Mouse (Mus musculus) stomach, embryonic 14.5 days (tissue): ENCODE measurements at regions not wholly inside any gene's neighbourhood (a gene's known extent, or its start where the extent isn't known, plus 50 kb on each side); places are given as distances from the start of the nearest gene placed in this dataset.

Experiments
- ATAC-seq: fragments of 200-750 bp; cut with Nextera tagmentation; 2 replicates; pipeline ENCODE4 v1.8.0; 2017; ENCODE audit warnings: low read depth, moderate TSS enrichment; ENCODE audit not compliant: insufficient number of reproducible peaks, insufficient read depth, low FRiP score
- H3K27ac ChIP-seq: fragments of 300-500 bp; sonication (generic); 2 replicates; pipeline ENCODE4 v1.5.1; 2014; ENCODE audit warnings: mild to moderate bottlenecking, low read length, moderate library complexity, mixed read lengths
- H3K27me3 ChIP-seq: fragments of 300-500 bp; sonication (generic); 2 replicates; pipeline ENCODE4 v1.6.1; 2014; ENCODE audit warnings: low read length, control low read depth, mixed read lengths; ENCODE audit not compliant: control insufficient read depth, insufficient read depth
- H3K36me3 ChIP-seq: fragments of 300-500 bp; sonication (generic); 2 replicates; pipeline ENCODE4 v1.6.1; 2014; ENCODE audit warnings: mild to moderate bottlenecking, control low read depth, low read length, moderate library complexity, mixed read lengths; ENCODE audit not compliant: control insufficient read depth, insufficient read depth
- H3K4me1 ChIP-seq: fragments of 300-500 bp; sonication (generic); 2 replicates; pipeline ENCODE4 v1.6.1; 2014; ENCODE audit warnings: low read length, control low read depth, mixed read lengths; ENCODE audit not compliant: control insufficient read depth, insufficient read depth
- H3K4me2 ChIP-seq: fragments of 300-500 bp; sonication (generic); replicated peaks from 2 replicates; pipeline ENCODE4 v1.6.1; 2014; ENCODE audit warnings: low read depth, low read length, control low read depth
- H3K4me3 ChIP-seq: fragments of 300-500 bp; sonication (generic); 2 replicates; pipeline ENCODE4 v1.5.1; 2014; ENCODE audit warnings: low read depth, low read length, control low read depth
- H3K9ac ChIP-seq: fragments of 300-500 bp; sonication (generic); replicated peaks from 2 replicates; pipeline ENCODE4 v1.6.1; 2014; ENCODE audit warnings: low read depth, mild to moderate bottlenecking, control low read depth, low read length, moderate library complexity, mixed read lengths
- H3K9me3 ChIP-seq: fragments of 300-500 bp; sonication (generic); 2 replicates; pipeline ENCODE4 v1.6.1; 2016; ENCODE audit warnings: low read depth, low read length, control low read depth; ENCODE audit not compliant: control insufficient read depth
- WGBS: fragments of 180-500 bp; shearing (Covaris S2); extraction: QIAGEN DNeasy Blood & Tissue Kit; methylation state at CpG from one replicate; pipeline ENCODE4 v1.1.7; 2014; 5-methylcytosine and 5-hydroxymethylcytosine counted together

- no peak overlapping the region for H3K27ac ChIP-seq
- WGBS: 46% methylated on average over 7 of the region's 7 CpGs
- H3K36me3 ChIP-seq: no peaks in the 10 kb centered on the region
These were observed 139.3 kb downstream of the Gm19410 start for GRCm38 (mm10) chr8:35904711-35905450.

GRCm38 (mm10) chr8:35907998-35908397, 142.4 kb downstream of the Gm19410 start:
- Histone ChIP-seq H3K27ac (no peak overlapping the region), H3K36me3 (no peaks in the 10 kb centered on the region), H3K27me3 (no peaks in the 10 kb centered on the region), H3K9me3 (no peaks in the 10 kb centered on the region), H3K4me3 (no peak overlapping the region), H3K9ac (no peak overlapping the region), H3K4me1 (no peaks in the 10 kb centered on the region), H3K4me2 (no peak overlapping the region)
- WGBS: 86% methylated on average over 2 of the region's 2 CpGs
- no peak for ATAC-seq

More at GRCm38 (mm10) chr8:35904711-35905450, 139.3 kb downstream of the Gm19410 start:
- no peak overlapping the region for H3K4me3 ChIP-seq
- H3K4me2 ChIP-seq: no peak overlapping the region
- no peak for ATAC-seq
- H3K9me3 ChIP-seq: no peaks in the 10 kb centered on the region
- H3K9ac ChIP-seq: no peak overlapping the region
- no peaks in the 10 kb centered on the region for H3K4me1 ChIP-seq
- no peaks in the 10 kb centered on the region for H3K27me3 ChIP-seq

GRCm38 (mm10) chr8:35912264-35912663, 146.7 kb downstream of the Gm19410 start:
- Histone ChIP-seq H3K27ac (no peak overlapping the region), H3K36me3 (no peaks in the 10 kb centered on the region), H3K9ac (no peak overlapping the region), H3K4me3 (no peak overlapping the region), H3K9me3 (no peaks in the 10 kb centered on the region), H3K27me3 (no peaks in the 10 kb centered on the region), H3K4me2 (no peak overlapping the region), H3K4me1 (peaks cover 7% of the 10 kb centered on the region)
- ATAC-seq: peak; percentile 26; the same call in 1 of the 2 replicates
- 63% methylated on average over 9 of the region's 9 CpGs for WGBS

- Histone ChIP-seq H3K36me3 (no peaks in the 10 kb centered on the region), H3K9ac (no peak overlapping the region), H3K4me2 (no peak overlapping the region), H3K4me1 (peaks cover 10% of the 10 kb centered on the region), H3K4me3 (no peak overlapping the region), H3K27ac (no peak overlapping the region; the same call in 1 of the 2 replicates), H3K9me3 (no peaks in the 10 kb centered on the region), H3K27me3 (no peaks in the 10 kb centered on the region)
- peak; percentile 53; the same call in 1 of the 2 replicates for ATAC-seq
- 28% methylated on average over 10 of the region's 10 CpGs for WGBS
These were observed 150.4 kb downstream of the Gm19410 start for GRCm38 (mm10) chr8:35915878-35916518.

GRCm38 (mm10) chr8:35917573-35917972, 152.0 kb downstream of the Gm19410 start:
- ATAC-seq: no peak
- H3K36me3 ChIP-seq: no peaks in the 10 kb centered on the region

GRCm38 (mm10) chr8:35919451-35919850, 153.9 kb downstream of the Gm19410 start:
- WGBS: 65% methylated on average over 6 of the region's 6 CpGs
- no peak overlapping the region for H3K4me2 ChIP-seq
- H3K9ac ChIP-seq: no peak overlapping the region
- H3K36me3 ChIP-seq: no peaks in the 10 kb centered on the region
- H3K27me3 ChIP-seq: no peaks in the 10 kb centered on the region
- peaks cover 10% of the 10 kb centered on the region for H3K4me1 ChIP-seq
- ATAC-seq: no peak
- no peaks in the 10 kb centered on the region for H3K9me3 ChIP-seq
- H3K27ac ChIP-seq: no peak overlapping the region
- no peak overlapping the region for H3K4me3 ChIP-seq

More at GRCm38 (mm10) chr8:35917573-35917972, 152.0 kb downstream of the Gm19410 start:
- H3K27ac ChIP-seq: no peak overlapping the region
- H3K9ac ChIP-seq: no peak overlapping the region
- no peak overlapping the region for H3K4me2 ChIP-seq
- no peaks in the 10 kb centered on the region for H3K27me3 ChIP-seq
- peaks cover 10% of the 10 kb centered on the region for H3K4me1 ChIP-seq
- WGBS: 69% methylated on average over 3 of the region's 3 CpGs
- no peak overlapping the region for H3K4me3 ChIP-seq
- no peaks in the 10 kb centered on the region for H3K9me3 ChIP-seq

GRCm38 (mm10) chr8:35919859-35920675, 154.5 kb downstream of the Gm19410 start:
- no peak overlapping the region for H3K27ac ChIP-seq
- peaks cover 10% of the 10 kb centered on the region for H3K4me1 ChIP-seq
- H3K36me3 ChIP-seq: no peaks in the 10 kb centered on the region
- no peak overlapping the region for H3K4me3 ChIP-seq
- WGBS: 24% methylated on average over 8 of the region's 8 CpGs
- no peak for ATAC-seq
- H3K9me3 ChIP-seq: no peaks in the 10 kb centered on the region
- H3K9ac ChIP-seq: no peak overlapping the region
- no peak overlapping the region for H3K4me2 ChIP-seq
- no peaks in the 10 kb centered on the region for H3K27me3 ChIP-seq

- H3K4me1 ChIP-seq: peaks cover 4% of the 10 kb centered on the region; the same call in 1 of the 2 replicates
- no peak overlapping the region for H3K9ac ChIP-seq
- H3K9me3 ChIP-seq: no peaks in the 10 kb centered on the region
- no peak overlapping the region for H3K4me2 ChIP-seq
- no peaks in the 10 kb centered on the region for H3K27me3 ChIP-seq
- H3K36me3 ChIP-seq: no peaks in the 10 kb centered on the region
- ATAC-seq: no peak
- no peak overlapping the region for H3K27ac ChIP-seq
- H3K4me3 ChIP-seq: no peak overlapping the region
- WGBS: 100% methylated on average over 1 of the region's 1 CpGs
These were observed 158.4 kb downstream of the Gm19410 start for GRCm38 (mm10) chr8:35924026-35924425.
